Mouse (Mus musculus): ENCODE measurements around the gene Slc44a1. TPM values are rescaled to one million over a fixed set of nuclear protein-coding genes. Genes with fewer than 3 reads are reported as not detected.

Slc44a1 gene
- polyA plus RNA-seq, 1 experiment from 2014 or later = 44.1 TPM

GRCm38 (mm10) chr4:53427120-53427519 is 13.1 kb upstream of the Slc44a1 start:
- no peak for TF ChIP-seq CTCF (IDR thresholded peaks at IDR 0.05; ENCODE audit: low read depth)

GRCm38 (mm10) chr4:53430522-53430921 is 9.7 kb upstream of the Slc44a1 start:
- TF ChIP-seq CTCF (IDR thresholded peaks at IDR 0.05; ENCODE audit: low read depth) = no peak
- Histone ChIP-seq H3K36me3 (ENCODE audit: insufficient read depth, low read length) (no peaks in the 10 kb centered on the region), H3K4me2 (ENCODE audit: low read length) (no peak overlapping the region), H3K27me3 (ENCODE audit: insufficient read depth, low read length) (no peaks in the 10 kb centered on the region), H3K9ac (ENCODE audit: low read depth, low read length) (no peak overlapping the region), H3K4me1 (replicated peaks; ENCODE audit: insufficient read depth, low read length) (no peaks in the 10 kb centered on the region), H3K9me3 (replicated peaks; ENCODE audit: low read length) (no peaks in the 10 kb centered on the region), H3K27ac (no peak overlapping the region), H3K4me3 (replicated peaks; ENCODE audit: low read depth, low read length) (no peak overlapping the region)
- DNase-seq (ENCODE audit: low spot score) (no peak), ATAC-seq (replicated peaks; ENCODE audit: low FRiP score, low read depth) (no peak)
- WGBS = 22% methylated on average over 6 of the region's 6 CpGs

More at GRCm38 (mm10) chr4:53427120-53427519, 13.1 kb upstream of the Slc44a1 start:
- Histone ChIP-seq H3K4me3 (replicated peaks; ENCODE audit: low read depth, low read length) (no peak overlapping the region), H3K4me2 (ENCODE audit: low read length) (no peak overlapping the region), H3K27me3 (ENCODE audit: insufficient read depth, low read length) (no peaks in the 10 kb centered on the region), H3K9me3 (replicated peaks; ENCODE audit: low read length) (no peaks in the 10 kb centered on the region), H3K36me3 (ENCODE audit: insufficient read depth, low read length) (no peaks in the 10 kb centered on the region), H3K27ac (no peak overlapping the region), H3K9ac (ENCODE audit: low read depth, low read length) (no peak overlapping the region), H3K4me1 (replicated peaks; ENCODE audit: insufficient read depth, low read length) (no peaks in the 10 kb centered on the region)
- WGBS = 83% methylated on average over 4 of the region's 4 CpGs
- ATAC-seq (replicated peaks; ENCODE audit: low FRiP score, low read depth) = no peak
- DNase-seq (ENCODE audit: low spot score) = no peak

GRCm38 (mm10) chr4:53431585-53432234 is 8.5 kb upstream of the Slc44a1 start:
- Histone ChIP-seq H3K9ac (ENCODE audit: low read depth, low read length) (no peak overlapping the region), H3K27ac (no peak overlapping the region), H3K4me1 (replicated peaks; ENCODE audit: insufficient read depth, low read length) (no peaks in the 10 kb centered on the region), H3K4me3 (replicated peaks; ENCODE audit: low read depth, low read length) (no peak overlapping the region), H3K9me3 (replicated peaks; ENCODE audit: low read length) (no peaks in the 10 kb centered on the region), H3K27me3 (ENCODE audit: insufficient read depth, low read length) (no peaks in the 10 kb centered on the region), H3K4me2 (ENCODE audit: low read length) (no peak overlapping the region), H3K36me3 (ENCODE audit: insufficient read depth, low read length) (no peaks in the 10 kb centered on the region)
- DNase-seq (ENCODE audit: low spot score) (no peak), ATAC-seq (replicated peaks; ENCODE audit: low FRiP score, low read depth) (no peak)
- no peak for TF ChIP-seq CTCF (IDR thresholded peaks at IDR 0.05; ENCODE audit: low read depth)
- 87% methylated on average over 9 of the region's 10 CpGs for WGBS

DNA sequence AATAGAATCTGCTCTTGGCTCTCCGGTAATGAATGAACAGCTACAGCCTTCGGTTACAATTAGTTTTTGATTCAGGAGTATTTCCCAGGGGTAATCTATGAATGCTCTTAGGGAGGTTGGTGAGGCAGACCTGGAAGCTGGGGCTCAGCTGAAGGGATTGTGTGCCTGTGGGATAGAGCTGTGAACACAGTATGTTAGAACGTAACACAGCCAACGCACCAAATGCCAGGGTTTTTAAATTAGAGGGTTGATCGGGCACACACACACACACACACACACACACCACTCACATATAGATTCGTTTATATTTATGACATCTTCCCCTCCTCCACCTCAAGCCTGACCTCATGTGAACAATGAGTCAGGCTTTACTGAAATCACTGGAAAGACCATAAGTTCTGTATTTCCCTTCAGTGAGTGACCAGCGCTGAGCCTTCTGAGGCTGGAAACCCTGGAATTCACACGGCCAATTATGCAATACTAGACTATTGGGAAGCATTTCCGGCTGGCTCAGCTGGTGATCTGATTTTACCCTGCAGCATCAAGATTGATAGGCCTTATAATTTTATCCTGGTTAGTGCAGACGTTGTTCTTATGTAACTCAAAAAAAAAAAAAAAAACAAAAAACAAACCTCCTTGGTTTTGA is 3.0 kb upstream of the Slc44a1 start:
- Histone ChIP-seq H3K9me3 (replicated peaks; ENCODE audit: low read length) (no peaks in the 10 kb centered on the region), H3K36me3 (ENCODE audit: insufficient read depth, low read length) (no peaks in the 10 kb centered on the region), H3K4me2 (ENCODE audit: low read length) (no peak overlapping the region), H3K9ac (ENCODE audit: low read depth, low read length) (no peak overlapping the region), H3K4me3 (replicated peaks; ENCODE audit: low read depth, low read length) (no peak overlapping the region), H3K27ac (no peak overlapping the region), H3K27me3 (ENCODE audit: insufficient read depth, low read length) (no peaks in the 10 kb centered on the region), H3K4me1 (replicated peaks; ENCODE audit: insufficient read depth, low read length) (peaks cover 5% of the 10 kb centered on the region)
- ATAC-seq (replicated peaks; ENCODE audit: low FRiP score, low read depth) (no peak), DNase-seq (ENCODE audit: low spot score) (peak; percentile 50)
- no peak for TF ChIP-seq CTCF (IDR thresholded peaks at IDR 0.05; ENCODE audit: low read depth)
- 50% methylated on average over 10 of the region's 10 CpGs for WGBS

- Histone ChIP-seq H3K9me3 (replicated peaks; ENCODE audit: low read length) (no peaks in the 10 kb centered on the region), H3K4me1 (replicated peaks; ENCODE audit: insufficient read depth, low read length) (peaks cover 13% of the 10 kb centered on the region), H3K27ac (no peak overlapping the region), H3K36me3 (ENCODE audit: insufficient read depth, low read length) (no peaks in the 10 kb centered on the region), H3K9ac (ENCODE audit: low read depth, low read length) (no peak overlapping the region), H3K4me2 (ENCODE audit: low read length) (no peak overlapping the region), H3K27me3 (ENCODE audit: insufficient read depth, low read length) (no peaks in the 10 kb centered on the region), H3K4me3 (replicated peaks; ENCODE audit: low read depth, low read length) (no peak overlapping the region)
- no peak for DNase-seq (ENCODE audit: low spot score)
- TF ChIP-seq CTCF (IDR thresholded peaks at IDR 0.05; ENCODE audit: low read depth) = no peak
- no peak for ATAC-seq (replicated peaks; ENCODE audit: low FRiP score, low read depth)
- 67% methylated on average over 2 of the region's 2 CpGs for WGBS
Measured at GRCm38 (mm10) chr4:53438386-53438785, 1.8 kb upstream of the Slc44a1 start.

DNA sequence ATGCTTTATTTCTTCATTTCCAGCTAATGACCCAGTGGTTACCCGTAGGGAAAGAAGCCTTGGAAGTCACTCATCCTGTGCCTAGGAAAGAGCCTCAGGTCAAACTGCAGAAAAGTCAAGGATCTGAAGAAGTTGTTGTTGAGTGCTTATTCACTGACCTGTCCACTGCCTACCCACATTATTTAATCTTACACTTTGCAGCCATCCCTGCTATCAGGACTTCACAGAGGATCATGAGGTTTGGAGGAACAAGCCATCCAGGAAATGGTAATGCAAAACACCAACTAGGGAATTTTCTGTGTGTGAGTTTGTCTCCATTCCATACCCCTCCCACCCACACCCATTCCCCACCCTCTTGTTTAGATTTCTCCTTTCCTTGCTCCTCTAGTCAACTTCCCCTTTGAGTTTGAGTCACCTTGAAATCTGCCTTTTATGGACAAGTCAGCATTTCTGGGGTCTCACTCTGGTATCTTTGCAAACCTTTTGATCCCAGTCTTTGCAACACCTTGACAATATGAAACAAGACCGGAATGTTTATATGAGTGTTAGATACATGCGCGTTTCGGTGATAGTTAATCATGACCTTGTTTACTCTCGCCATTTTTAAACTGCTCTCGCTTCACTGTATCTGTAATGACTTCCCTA is 1.3 kb upstream of the Slc44a1 start:
- Histone ChIP-seq H3K4me3 (replicated peaks; ENCODE audit: low read depth, low read length) (no peak overlapping the region), H3K4me2 (ENCODE audit: low read length) (peak overlapping the region; percentile 85; the same call in 1 of the 2 replicates), H3K27ac (no peak overlapping the region), H3K9me3 (replicated peaks; ENCODE audit: low read length) (no peaks in the 10 kb centered on the region), H3K27me3 (ENCODE audit: insufficient read depth, low read length) (no peaks in the 10 kb centered on the region), H3K4me1 (replicated peaks; ENCODE audit: insufficient read depth, low read length) (peaks cover 13% of the 10 kb centered on the region), H3K9ac (ENCODE audit: low read depth, low read length) (no peak overlapping the region), H3K36me3 (ENCODE audit: insufficient read depth, low read length) (no peaks in the 10 kb centered on the region)
- WGBS = 74% methylated on average over 7 of the region's 7 CpGs
- no peak for ATAC-seq (replicated peaks; ENCODE audit: low FRiP score, low read depth)
- TF ChIP-seq CTCF (IDR thresholded peaks at IDR 0.05; ENCODE audit: low read depth) = no peak
- no peak for DNase-seq (ENCODE audit: low spot score)
